Mouse (Mus musculus): ENCODE data around the gene Bcl7c. TPM values are rescaled to one million over a fixed set of nuclear protein-coding genes. Genes with fewer than 3 reads are reported as not detected.

Gene Bcl7c
- polyA plus RNA-seq, 1 experiment from 2014 or later: 42.2 TPM

- no peaks in the 10 kb centered on the region for H3K9me3 ChIP-seq (ENCODE audit: control insufficient read depth, low read length)
- DNase-seq (ENCODE audit: low spot score): no peak
- no peak overlapping the region for H3K9ac ChIP-seq (ENCODE audit: low read length)
- no peaks in the 10 kb centered on the region for H3K4me1 ChIP-seq (replicated peaks; ENCODE audit: control insufficient read depth, insufficient read depth)
- peak; percentile 7; the same call in 1 of the 2 replicates for ATAC-seq (ENCODE audit: low FRiP score, low TSS enrichment)
- no peaks in the 10 kb centered on the region for H3K27me3 ChIP-seq (ENCODE audit: control insufficient read depth, insufficient read depth, low read length)
- H3K4me3 ChIP-seq (ENCODE audit: low read depth, low read length): no peak overlapping the region
- no peak overlapping the region for H3K27ac ChIP-seq (replicated peaks)
- no peak for TF ChIP-seq EP300 (optimal IDR thresholded peaks at IDR 0.05)
- no peak for TF ChIP-seq CTCF (IDR thresholded peaks at IDR 0.05; ENCODE audit: low read depth)
- no peak overlapping the region for H3K4me2 ChIP-seq (replicated peaks; ENCODE audit: low read depth)
- 68% methylated on average over 6 of the region's 6 CpGs for WGBS
- no peaks in the 10 kb centered on the region for H3K36me3 ChIP-seq (ENCODE audit: control insufficient read depth, insufficient read depth, low read length)
Measured at GRCm38 (mm10) chr7:127661833-127662232, 46.9 kb downstream of the Bcl7c start.

- WGBS: 92% methylated on average over 3 of the region's 3 CpGs
Measured at GRCm38 (mm10) chr7:127660882-127661281, 47.9 kb downstream of the Bcl7c start.

GRCm38 (mm10) chr7:127656946-127657345, 51.8 kb downstream of the Bcl7c start:
- Histone ChIP-seq H3K9ac (ENCODE audit: low read length) (no peak overlapping the region), H3K4me2 (replicated peaks; ENCODE audit: low read depth) (no peak overlapping the region), H3K36me3 (ENCODE audit: control insufficient read depth, insufficient read depth, low read length) (no peaks in the 10 kb centered on the region), H3K9me3 (ENCODE audit: control insufficient read depth, low read length) (no peaks in the 10 kb centered on the region), H3K4me3 (ENCODE audit: low read depth, low read length) (no peak overlapping the region), H3K27me3 (ENCODE audit: control insufficient read depth, insufficient read depth, low read length) (no peaks in the 10 kb centered on the region), H3K27ac (replicated peaks) (no peak overlapping the region), H3K4me1 (replicated peaks; ENCODE audit: control insufficient read depth, insufficient read depth) (no peaks in the 10 kb centered on the region)
- ATAC-seq (ENCODE audit: low FRiP score, low TSS enrichment) (no peak), DNase-seq (ENCODE audit: low spot score) (peak; percentile 76)
- 29% methylated on average over 4 of the region's 4 CpGs for WGBS
- TF ChIP-seq CTCF (IDR thresholded peaks at IDR 0.05; ENCODE audit: low read depth): peak; percentile 80
- TF ChIP-seq EP300 (optimal IDR thresholded peaks at IDR 0.05): no peak

More at GRCm38 (mm10) chr7:127660882-127661281, 47.9 kb downstream of the Bcl7c start:
- no peak overlapping the region for H3K4me2 ChIP-seq (replicated peaks; ENCODE audit: low read depth)
- H3K27ac ChIP-seq (replicated peaks): no peak overlapping the region
- TF ChIP-seq EP300 (optimal IDR thresholded peaks at IDR 0.05) (no peak), CTCF (IDR thresholded peaks at IDR 0.05; ENCODE audit: low read depth) (peak; percentile 34; the same call in 1 of the 2 replicates)
- no peak overlapping the region for H3K9ac ChIP-seq (ENCODE audit: low read length)
- H3K4me3 ChIP-seq (ENCODE audit: low read depth, low read length): no peak overlapping the region
- ATAC-seq (ENCODE audit: low FRiP score, low TSS enrichment): no peak
- no peaks in the 10 kb centered on the region for H3K36me3 ChIP-seq (ENCODE audit: control insufficient read depth, insufficient read depth, low read length)
- no peaks in the 10 kb centered on the region for H3K27me3 ChIP-seq (ENCODE audit: control insufficient read depth, insufficient read depth, low read length)
- no peaks in the 10 kb centered on the region for H3K9me3 ChIP-seq (ENCODE audit: control insufficient read depth, low read length)
- DNase-seq (ENCODE audit: low spot score): no peak
- H3K4me1 ChIP-seq (replicated peaks; ENCODE audit: control insufficient read depth, insufficient read depth): no peaks in the 10 kb centered on the region

DNA sequence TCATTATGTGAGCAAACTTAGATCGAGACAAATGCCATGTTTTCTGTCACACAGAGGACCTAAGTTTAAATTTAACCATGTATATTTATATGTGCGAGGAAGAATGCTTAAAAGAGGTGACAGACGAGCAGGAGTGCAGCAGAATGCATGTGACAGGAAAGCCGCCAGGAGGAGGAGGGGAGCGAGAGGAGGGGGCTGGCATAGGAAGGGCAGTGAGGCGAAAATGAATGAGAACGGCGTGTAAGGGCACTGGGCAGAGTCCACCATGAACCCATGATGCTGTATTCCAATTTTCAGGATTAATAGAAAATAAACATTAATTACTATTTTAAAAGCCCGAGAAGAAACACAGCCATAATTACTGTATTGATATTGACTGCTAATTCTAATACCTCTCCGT, 54.4 kb downstream of the Bcl7c start:
- WGBS: 73% methylated on average over 10 of the region's 10 CpGs
- ATAC-seq (ENCODE audit: low FRiP score, low TSS enrichment): no peak
- H3K4me3 ChIP-seq (ENCODE audit: low read depth, low read length): no peak overlapping the region
- TF ChIP-seq CTCF (IDR thresholded peaks at IDR 0.05; ENCODE audit: low read depth) (no peak), EP300 (optimal IDR thresholded peaks at IDR 0.05) (no peak)
- no peaks in the 10 kb centered on the region for H3K4me1 ChIP-seq (replicated peaks; ENCODE audit: control insufficient read depth, insufficient read depth)
- H3K36me3 ChIP-seq (ENCODE audit: control insufficient read depth, insufficient read depth, low read length): no peaks in the 10 kb centered on the region
- no peak overlapping the region for H3K4me2 ChIP-seq (replicated peaks; ENCODE audit: low read depth)
- H3K9me3 ChIP-seq (ENCODE audit: control insufficient read depth, low read length): no peaks in the 10 kb centered on the region
- H3K27ac ChIP-seq (replicated peaks): no peak overlapping the region
- no peak overlapping the region for H3K9ac ChIP-seq (ENCODE audit: low read length)
- no peaks in the 10 kb centered on the region for H3K27me3 ChIP-seq (ENCODE audit: control insufficient read depth, insufficient read depth, low read length)
- DNase-seq (ENCODE audit: low spot score): no peak

GRCm38 (mm10) chr7:127652050-127652449, 56.7 kb downstream of the Bcl7c start:
- TF ChIP-seq EP300 (optimal IDR thresholded peaks at IDR 0.05) (no peak), CTCF (IDR thresholded peaks at IDR 0.05; ENCODE audit: low read depth) (no peak)
- DNase-seq (ENCODE audit: low spot score) (peak; percentile 63), ATAC-seq (ENCODE audit: low FRiP score, low TSS enrichment) (peak; percentile 25; the same call in 1 of the 2 replicates)
- Histone ChIP-seq H3K4me3 (ENCODE audit: low read depth, low read length) (no peak overlapping the region), H3K9me3 (ENCODE audit: control insufficient read depth, low read length) (no peaks in the 10 kb centered on the region), H3K27ac (replicated peaks) (no peak overlapping the region), H3K4me2 (replicated peaks; ENCODE audit: low read depth) (peak overlapping the region; percentile 35), H3K4me1 (replicated peaks; ENCODE audit: control insufficient read depth, insufficient read depth) (no peaks in the 10 kb centered on the region), H3K36me3 (ENCODE audit: control insufficient read depth, insufficient read depth, low read length) (no peaks in the 10 kb centered on the region), H3K9ac (ENCODE audit: low read length) (peak overlapping the region; percentile 41), H3K27me3 (ENCODE audit: control insufficient read depth, insufficient read depth, low read length) (no peaks in the 10 kb centered on the region)
- WGBS: 17% methylated on average over 18 of the region's 18 CpGs

DNA sequence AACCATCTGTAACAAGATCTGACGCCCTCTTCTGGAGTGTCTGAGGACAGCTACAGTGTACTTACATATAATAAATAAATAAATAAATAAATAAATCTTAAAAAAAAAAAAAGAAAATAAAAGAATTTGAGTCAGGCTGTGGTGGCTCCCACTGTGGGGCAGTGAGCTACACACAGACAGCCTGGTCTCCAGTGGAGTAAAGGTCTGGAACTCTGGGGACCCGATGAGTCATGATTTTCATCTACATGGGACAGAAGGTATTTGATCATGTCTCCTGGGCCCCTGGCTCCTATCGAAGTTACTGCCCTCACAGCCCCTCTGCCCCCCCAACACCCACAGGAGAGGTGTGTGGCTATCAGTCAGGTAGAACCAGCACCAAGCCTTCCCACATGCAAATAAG, 57.1 kb downstream of the Bcl7c start:
- Histone ChIP-seq H3K27me3 (ENCODE audit: control insufficient read depth, insufficient read depth, low read length) (no peaks in the 10 kb centered on the region), H3K9me3 (ENCODE audit: control insufficient read depth, low read length) (no peaks in the 10 kb centered on the region), H3K4me3 (ENCODE audit: low read depth, low read length) (no peak overlapping the region), H3K27ac (replicated peaks) (no peak overlapping the region), H3K4me2 (replicated peaks; ENCODE audit: low read depth) (no peak overlapping the region), H3K36me3 (ENCODE audit: control insufficient read depth, insufficient read depth, low read length) (no peaks in the 10 kb centered on the region), H3K4me1 (replicated peaks; ENCODE audit: control insufficient read depth, insufficient read depth) (no peaks in the 10 kb centered on the region), H3K9ac (ENCODE audit: low read length) (no peak overlapping the region)
- 54% methylated on average over 2 of the region's 3 CpGs for WGBS
- TF ChIP-seq CTCF (IDR thresholded peaks at IDR 0.05; ENCODE audit: low read depth) (no peak), EP300 (optimal IDR thresholded peaks at IDR 0.05) (no peak)
- no peak for ATAC-seq (ENCODE audit: low FRiP score, low TSS enrichment)
- no peak for DNase-seq (ENCODE audit: low spot score)
